Mouse (Mus musculus): ENCODE measurements at regions not wholly inside any gene's neighbourhood (a gene's known extent, or its start where the extent isn't known, plus 50 kb on each side); places are given as distances from the start of the nearest gene placed in this dataset.

- intact Hi-C loops (cut with DNase I), result no loop called here
These were observed 411.2 kb upstream of the Nr2f2 start for GRCm38 (mm10) chr7:70777763-70778162.

GRCm38 (mm10) chr7:70769655-70770054, 403.1 kb upstream of the Nr2f2 start:
- intact Hi-C loops (cut with DNase I), result no loop called here
- no peak for DNase-seq

More at GRCm38 (mm10) chr7:70777763-70778162, 411.2 kb upstream of the Nr2f2 start:
- no peak for DNase-seq

GRCm38 (mm10) chr7:70767697-70768096, 401.2 kb upstream of the Nr2f2 start:
- peak; percentile 2 to 10 for DNase-seq
- intact Hi-C loops (cut with DNase I), result no loop called here

DNA sequence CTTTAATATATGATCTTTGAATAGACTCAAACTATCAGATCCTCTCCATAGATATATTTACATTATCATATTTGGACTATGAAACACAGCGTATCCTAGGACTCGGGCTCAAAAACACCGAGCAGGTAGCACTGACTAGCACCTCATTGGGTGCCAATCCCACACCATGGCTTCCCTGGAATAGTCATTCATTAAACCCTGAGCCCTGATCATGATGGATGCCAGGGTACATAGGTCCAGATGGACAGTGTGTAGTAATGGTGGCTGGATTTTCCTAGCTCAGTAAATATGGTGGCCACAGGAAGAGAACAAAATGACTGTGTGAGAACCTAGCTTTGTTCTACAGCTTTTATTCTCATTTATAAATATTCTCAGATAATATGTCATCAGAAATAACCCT, 390.1 kb upstream of the Nr2f2 start:
- no peak for DNase-seq
- intact Hi-C loops (cut with DNase I), result no loop called here

DNA sequence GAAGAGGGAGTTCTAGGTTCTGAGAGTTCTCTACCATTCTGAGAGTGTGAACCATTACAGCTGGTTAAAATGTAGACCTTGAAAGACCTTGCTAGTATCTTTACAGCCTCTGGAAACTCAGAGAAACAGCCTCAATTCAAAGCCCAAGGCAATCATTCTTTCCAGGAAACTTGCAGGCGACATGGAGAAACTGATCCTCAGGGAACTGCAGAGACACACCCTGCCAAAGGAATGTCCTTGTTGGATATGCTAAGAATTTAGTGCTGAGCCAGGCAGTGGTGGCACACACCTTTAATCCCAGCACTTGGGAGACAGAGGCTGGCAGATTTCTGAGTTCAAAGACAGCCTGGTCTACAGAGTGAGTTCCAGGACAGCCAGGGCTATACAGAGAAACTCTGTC, 388.3 kb upstream of the Nr2f2 start:
- DNase-seq, result no peak
- intact Hi-C loops (cut with DNase I), result no loop called here

- intact Hi-C loops (cut with DNase I), result no loop called here
- no peak for DNase-seq
These were observed 386.3 kb upstream of the Nr2f2 start for GRCm38 (mm10) chr7:70752802-70753218.

- no peak for DNase-seq
- intact Hi-C loops (cut with DNase I), result no loop called here
These were observed 382.3 kb upstream of the Nr2f2 start for GRCm38 (mm10) chr7:70748884-70749283.

DNA sequence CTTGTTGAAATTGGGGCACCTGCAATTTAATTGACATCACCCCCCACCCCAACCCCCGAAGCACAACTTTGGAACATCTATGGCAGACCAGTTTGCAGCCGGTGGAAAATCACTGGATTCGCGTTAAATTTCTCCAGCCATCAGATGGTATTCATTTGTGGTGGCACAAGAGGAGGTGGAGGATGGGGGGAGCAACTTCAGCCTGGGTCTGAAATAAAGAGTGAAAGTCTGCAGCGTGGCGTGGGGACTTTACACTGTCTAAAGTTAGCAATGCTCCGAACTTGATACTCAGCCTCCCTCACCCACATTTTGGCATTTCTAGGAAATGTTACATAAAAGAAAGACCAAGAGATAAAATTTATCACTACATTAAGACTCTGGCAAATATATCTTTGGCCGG, 381.8 kb upstream of the Nr2f2 start:
- intact Hi-C loops (cut with DNase I), result no loop called here

DNA sequence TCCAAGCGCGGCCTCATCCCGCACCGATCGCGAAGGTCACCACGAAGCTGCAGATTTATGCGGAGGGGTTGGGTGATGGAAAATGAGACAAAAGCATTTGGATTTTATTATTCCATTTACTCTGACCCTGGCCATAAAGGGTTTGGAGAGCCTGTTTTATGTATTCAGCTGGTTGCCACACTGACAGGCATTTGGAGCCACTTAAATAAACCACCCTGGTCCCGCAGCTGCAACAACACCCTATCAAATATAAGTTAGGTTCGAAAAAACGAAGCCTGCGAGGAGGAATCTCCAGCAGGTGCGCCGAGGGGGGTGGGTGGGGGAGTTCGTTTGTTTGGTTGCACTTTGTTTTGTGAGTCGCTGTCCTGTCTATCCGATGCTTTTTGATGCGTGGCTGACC, 377.8 kb upstream of the Nr2f2 start:
- intact Hi-C loops (cut with DNase I), result no loop called here

More for the DNA sequence above, 381.8 kb upstream of the Nr2f2 start:
- DNase-seq, result no peak

DNA sequence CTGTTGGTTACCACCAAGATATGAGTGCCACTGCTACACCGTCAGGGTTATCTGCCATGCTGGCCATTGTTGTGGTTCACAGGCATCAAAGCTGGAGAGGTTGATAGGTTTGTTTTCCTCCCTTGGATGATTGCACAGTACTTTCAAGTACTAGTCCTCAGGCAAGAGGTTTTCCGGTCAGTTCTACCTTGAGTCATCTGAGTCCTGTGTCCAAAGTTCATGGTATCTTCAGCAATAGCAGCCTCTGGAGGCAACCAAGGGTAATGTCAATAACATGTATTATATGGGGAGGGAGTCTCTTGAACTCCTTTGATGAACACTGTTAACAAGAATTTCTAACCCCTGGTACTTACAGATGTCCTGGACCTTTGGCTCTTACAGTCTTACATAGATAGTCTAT, 369.1 kb upstream of the Nr2f2 start:
- intact Hi-C loops (cut with DNase I), result no loop called here
- DNase-seq, result no peak

More for the DNA sequence above, 377.8 kb upstream of the Nr2f2 start:
- no peak for DNase-seq

DNA sequence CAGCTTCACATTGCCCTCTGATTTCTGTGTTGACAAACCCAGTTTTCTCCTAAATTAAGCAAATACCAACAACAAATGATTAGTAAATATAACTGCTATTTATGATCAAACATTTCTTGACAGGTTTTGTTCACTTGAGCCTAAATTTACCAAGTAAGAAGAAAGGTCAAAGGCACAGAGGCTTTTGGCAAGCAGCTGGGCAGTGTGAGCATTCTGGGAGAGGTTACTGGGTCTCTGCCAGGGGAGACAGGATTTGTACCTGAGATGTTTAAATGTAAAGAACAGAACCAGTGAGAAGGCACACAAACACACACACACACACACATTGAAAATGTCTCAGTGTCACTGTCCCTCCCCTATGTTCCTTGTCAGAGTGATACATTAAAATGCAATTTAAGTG, 367.0 kb upstream of the Nr2f2 start:
- DNase-seq, result no peak
- intact Hi-C loops (cut with DNase I), result no loop called here

GRCm38 (mm10) chr7:70729896-70730295, 363.4 kb upstream of the Nr2f2 start:
- intact Hi-C loops (cut with DNase I), result no loop called here
- peak; percentile 4 to 18 for DNase-seq

- DNase-seq, result peak; percentile 10 to 25
- intact Hi-C loops (cut with DNase I), result no loop called here
These were observed 351.7 kb upstream of the Nr2f2 start for GRCm38 (mm10) chr7:70718149-70718765.

DNA sequence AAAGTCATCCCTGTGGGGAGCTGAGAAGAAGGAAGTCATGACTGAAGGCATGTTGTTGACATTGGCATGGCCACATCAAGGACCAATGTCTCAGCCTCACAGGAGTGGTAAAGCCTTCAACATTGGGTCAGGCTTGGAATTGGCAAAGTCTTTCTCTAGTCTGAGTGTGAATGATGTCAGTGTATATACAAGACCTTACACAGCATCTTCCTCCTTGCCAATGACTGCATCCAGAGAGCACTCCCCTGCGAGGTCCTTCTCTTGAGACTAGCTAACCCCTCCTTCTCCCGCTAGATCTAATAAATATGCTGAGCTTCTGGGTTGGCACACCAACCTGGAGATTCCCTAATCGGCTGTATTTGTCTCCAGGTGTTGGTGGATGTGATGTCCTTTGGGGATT, 351.1 kb upstream of the Nr2f2 start:
- intact Hi-C loops (cut with DNase I), result no loop called here
- no peak for DNase-seq

- DNase-seq, result no peak
- intact Hi-C loops (cut with DNase I), result no loop called here
These were observed 350.4 kb upstream of the Nr2f2 start for GRCm38 (mm10) chr7:70716811-70717458.

- intact Hi-C loops (cut with DNase I), result no loop called here
These were observed 345.6 kb upstream of the Nr2f2 start for GRCm38 (mm10) chr7:70712141-70712540.

GRCm38 (mm10) chr7:70706281-70706680, 339.7 kb upstream of the Nr2f2 start:
- intact Hi-C loops (cut with DNase I), result no loop called here
- DNase-seq, result no peak

More at GRCm38 (mm10) chr7:70712141-70712540, 345.6 kb upstream of the Nr2f2 start:
- DNase-seq, result no peak

GRCm38 (mm10) chr7:70703784-70704183, 337.2 kb upstream of the Nr2f2 start:
- no peak for DNase-seq
- intact Hi-C loops (cut with DNase I), result no loop called here

DNA sequence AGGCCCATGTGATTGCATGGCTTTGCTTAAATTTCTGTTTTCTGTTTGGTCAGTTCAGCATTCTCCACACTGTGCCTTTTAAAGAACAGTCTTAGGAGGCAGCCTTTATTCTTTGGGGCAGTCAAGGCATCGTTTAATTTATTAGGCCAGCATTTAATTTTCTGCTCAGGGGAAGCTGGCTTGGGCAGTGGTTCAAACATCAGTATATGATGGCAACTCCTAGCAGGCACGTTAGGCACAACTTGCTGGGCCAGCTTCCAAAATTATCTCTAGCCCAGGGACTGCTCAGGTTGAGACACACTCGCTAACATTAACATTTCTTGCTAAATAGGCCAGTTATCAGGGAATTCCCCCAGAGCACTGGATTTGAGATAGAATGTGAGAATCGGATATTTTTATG, 333.9 kb upstream of the Nr2f2 start:
- intact Hi-C loops (cut with DNase I), result no loop called here

GRCm38 (mm10) chr7:70699391-70699790, 332.9 kb upstream of the Nr2f2 start:
- DNase-seq, result no peak
- intact Hi-C loops (cut with DNase I), result no loop called here

More for the DNA sequence above, 333.9 kb upstream of the Nr2f2 start:
- DNase-seq, result no peak

GRCm38 (mm10) chr7:70698986-70699385, 332.5 kb upstream of the Nr2f2 start:
- intact Hi-C loops (cut with DNase I), result no loop called here
- DNase-seq, result no peak

- intact Hi-C loops (cut with DNase I), result no loop called here
- DNase-seq, result no peak
These were observed 325.6 kb upstream of the Nr2f2 start for GRCm38 (mm10) chr7:70692160-70692559.
